Mouse (Mus musculus) regulatory T cell (primary cell): Measurements from ENCODE around the gene Aldh4a1.

Experiments
- in situ Hi-C: fragments of 300-600 bp; cut with MboI, MseI; formaldehyde crosslinking; loops from one replicate; pipeline ENCODE4 v1.15.1; 2025; ENCODE audit warnings: high pct_unique_total_duplicates

Aldh4a1 gene

GRCm38 (mm10) chr4:139653238-139653637 lies 30.6 kb downstream of the Aldh4a1 start, which contains the start of gene Tas1r2:
Tas1r2 (plus strand) TSS chr4:139653538.
- in situ Hi-C loops: no loop called here

GRCm38 (mm10) chr4:139661897-139662296 lies 39.2 kb downstream of the Aldh4a1 start:
- in situ Hi-C loops: no loop called here

GRCm38 (mm10) chr4:139667632-139668031 lies 45.0 kb downstream of the Aldh4a1 start:
- in situ Hi-C loops: no loop called here

- in situ Hi-C loops: no loop called here
Observed at GRCm38 (mm10) chr4:139669847-139670246, 47.2 kb downstream of the Aldh4a1 start.

- in situ Hi-C loops: no loop called here
Observed at GRCm38 (mm10) chr4:139675696-139676095, 53.0 kb downstream of the Aldh4a1 start.

- in situ Hi-C loops: loop anchor here (5.0 kb wide), 1 partner anchor 178 kb away; no protein-coding TSS in a partner anchor
Observed at GRCm38 (mm10) chr4:139683728-139684638, 61.3 kb downstream of the Aldh4a1 start.

- in situ Hi-C loops: loop anchor here (5.0 kb wide), 1 partner anchor 178 kb away; no protein-coding TSS in a partner anchor
Observed at GRCm38 (mm10) chr4:139684639-139685017, 62.0 kb downstream of the Aldh4a1 start.

- in situ Hi-C loops: no loop called here
Observed at GRCm38 (mm10) chr4:139688058-139688457, 65.4 kb downstream of the Aldh4a1 start.

GRCm38 (mm10) chr4:139689627-139690269 lies 67.1 kb downstream of the Aldh4a1 start:
- in situ Hi-C loops: no loop called here

- in situ Hi-C loops: no loop called here
Observed at GRCm38 (mm10) chr4:139693315-139693714, 70.6 kb downstream of the Aldh4a1 start.

GRCm38 (mm10) chr4:139697755-139698154 lies 75.1 kb downstream of the Aldh4a1 start:
- in situ Hi-C loops: loop anchor here (5.0 kb wide), 1 partner anchor 150 kb away; no protein-coding TSS in a partner anchor

- in situ Hi-C loops: loop anchor here (5.0 kb wide), 1 partner anchor 149 kb away; no protein-coding TSS in a partner anchor
Observed at GRCm38 (mm10) chr4:139698602-139699001, 75.9 kb downstream of the Aldh4a1 start.
